Mouse (Mus musculus) embryonic facial prominence, embryonic 15.5 days (tissue): Measurements from ENCODE around the gene Rad18. TPM values are rescaled to one million over a fixed set of nuclear protein-coding genes. Genes with fewer than 3 reads are reported as not detected.

Experiments used
- ATAC-seq: fragments of 200-750 bp; cut with Nextera tagmentation; 2 replicates; pipeline ENCODE4 v1.8.0; 2017; ENCODE audit warnings: low read depth, moderate TSS enrichment; ENCODE audit not compliant: insufficient number of reproducible peaks, low FRiP score, low TSS enrichment
- H3K27ac ChIP-seq: fragments of 300-500 bp; sonication (generic); replicated peaks from 2 replicates; pipeline ENCODE4 v1.5.1; 2015; ENCODE audit warnings: mild to moderate bottlenecking, inconsistent platforms
- H3K27me3 ChIP-seq: fragments of 300-500 bp; sonication (generic); 2 replicates; pipeline ENCODE4 v1.6.1; 2015; ENCODE audit warnings: inconsistent platforms
- H3K36me3 ChIP-seq: fragments of 300-500 bp; sonication (generic); 2 replicates; pipeline ENCODE4 v1.6.1; 2015; ENCODE audit warnings: mild to moderate bottlenecking, inconsistent platforms
- H3K4me1 ChIP-seq: fragments of 300-500 bp; sonication (generic); 2 replicates; pipeline ENCODE4 v1.6.1; 2015; ENCODE audit warnings: inconsistent platforms
- H3K4me2 ChIP-seq: fragments of 300-500 bp; sonication (generic); replicated peaks from 2 replicates; pipeline ENCODE4 v1.6.1; 2015; ENCODE audit warnings: mild to moderate bottlenecking, inconsistent platforms
- H3K4me3 ChIP-seq: fragments of 300-500 bp; sonication (generic); replicated peaks from 2 replicates; pipeline ENCODE4 v1.5.1; 2015; ENCODE audit warnings: mild to moderate bottlenecking, inconsistent platforms
- H3K9ac ChIP-seq: fragments of 300-500 bp; sonication (generic); 2 replicates; pipeline ENCODE4 v1.6.1; 2015; ENCODE audit warnings: inconsistent platforms
- H3K9me3 ChIP-seq: fragments of 300-500 bp; sonication (generic); replicated peaks from 2 replicates; pipeline ENCODE4 v1.6.1; 2016; ENCODE audit warnings: inconsistent platforms
- WGBS: fragments of 180-500 bp; shearing (Covaris S2); methylation state at CpG from one replicate; pipeline ENCODE4 v1.1.7; 2015; 5-methylcytosine and 5-hydroxymethylcytosine counted together
- polyA plus RNA-seq: library from polyadenylated mRNA; unstranded; fragments of >200 nt; fragmentation: Nextera tagmentation; extraction: Ambion mirVana; gene quantifications from 2 replicates; pipeline ENCODE4 v1.2.1, GENCODE M21; 2015

Rad18 gene
- polyA plus RNA-seq: 30.2 and 30.3 TPM in 2 replicates

GRCm38 (mm10) chr6:112696056-112696950, at the start of gene Rad18:
TSS of gene Rad18 (minus strand) at chr6:112696686.
- Histone ChIP-seq H3K4me1 (peaks cover 15% of the 10 kb centered on the region), H3K4me2 (peak within 1 kb of the TSS; percentile 65), H3K27me3 (no peaks in the 10 kb centered on the region), H3K27ac (no peak within 1 kb of the TSS), H3K9me3 (no peaks in the 10 kb centered on the region), H3K36me3 (peaks cover 6% of the 10 kb centered on the region; the same call in 1 of the 2 replicates), H3K9ac (peak within 1 kb of the TSS; percentile 37), H3K4me3 (peak within 1 kb of the TSS; percentile 66)
- ATAC-seq: peak; percentile 89
- WGBS: under 1% methylated on average over 77 of the region's 77 CpGs

DNA sequence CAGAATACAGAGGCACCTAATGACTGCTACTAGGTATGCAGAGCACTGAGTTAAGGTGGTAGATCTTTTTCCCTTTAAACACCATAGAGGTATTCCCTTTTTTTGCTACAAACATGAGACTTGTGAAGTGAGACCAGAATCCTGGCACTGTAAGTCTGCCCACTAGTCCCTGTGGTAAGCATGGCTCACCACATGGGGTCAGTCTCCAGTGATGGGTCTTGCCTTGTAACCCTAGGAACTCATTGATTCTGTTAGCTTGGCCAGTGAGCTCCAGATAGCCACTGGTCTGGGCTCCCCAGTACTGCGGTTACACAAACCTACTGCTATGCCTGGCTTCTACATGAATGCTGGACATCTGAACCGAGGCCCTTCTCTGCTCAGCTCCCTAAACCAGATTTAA, 45.8 kb upstream of the Rad18 start:
- no peak for ATAC-seq
- Histone ChIP-seq H3K27ac (no peak overlapping the region), H3K9ac (no peak overlapping the region)

DNA sequence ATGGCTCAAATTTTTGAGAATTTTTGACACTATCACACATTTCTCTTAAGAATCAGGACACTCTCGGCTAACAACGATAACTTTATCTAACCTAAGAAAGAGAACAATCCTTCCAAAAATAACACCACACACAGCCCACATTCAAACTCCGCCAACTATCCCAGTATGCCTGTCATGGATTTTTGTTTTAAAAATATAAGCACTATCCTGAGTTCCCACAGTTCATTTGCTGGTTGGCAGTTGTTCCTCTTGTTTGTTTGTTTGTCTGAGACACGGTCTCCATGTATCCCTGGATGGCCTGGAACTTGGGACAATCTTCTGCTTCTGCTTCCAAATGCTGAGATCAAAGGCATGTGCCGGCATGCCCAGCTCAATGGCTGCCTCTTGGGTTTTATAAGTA, 45.3 kb upstream of the Rad18 start:
- no peak overlapping the region for H3K4me2 ChIP-seq
- no peak overlapping the region for H3K9ac ChIP-seq
- no peaks in the 10 kb centered on the region for H3K4me1 ChIP-seq
- no peak for ATAC-seq
- no peak overlapping the region for H3K4me3 ChIP-seq
- H3K27me3 ChIP-seq: no peaks in the 10 kb centered on the region
- whole genome bisulfite sequencing: 86% methylated on average over 5 of the region's 5 CpGs
- H3K27ac ChIP-seq: no peak overlapping the region
- 0 out of 2 replicates have a peak, but pooled peaks cover 25% of the 10 kb centered on the region for H3K36me3 ChIP-seq
- H3K9me3 ChIP-seq: no peaks in the 10 kb centered on the region

More for the DNA sequence above, 45.8 kb upstream of the Rad18 start:
- Histone ChIP-seq H3K27me3 (no peaks in the 10 kb centered on the region), H3K36me3 (0 out of 2 replicates have a peak, but pooled peaks cover 25% of the 10 kb centered on the region), H3K4me2 (no peak overlapping the region), H3K4me3 (no peak overlapping the region), H3K4me1 (no peaks in the 10 kb centered on the region), H3K9me3 (no peaks in the 10 kb centered on the region)
- 81% methylated on average over 2 of the region's 2 CpGs for WGBS

GRCm38 (mm10) chr6:112739635-112740034, 43.1 kb upstream of the Rad18 start:
- Histone ChIP-seq H3K4me3 (no peak overlapping the region), H3K9me3 (no peaks in the 10 kb centered on the region), H3K27ac (no peak overlapping the region), H3K27me3 (no peaks in the 10 kb centered on the region), H3K4me2 (no peak overlapping the region), H3K36me3 (peaks cover 28% of the 10 kb centered on the region), H3K4me1 (no peaks in the 10 kb centered on the region), H3K9ac (no peak overlapping the region)
- 89% methylated on average over 3 of the region's 3 CpGs for WGBS
- ATAC-seq: no peak

DNA sequence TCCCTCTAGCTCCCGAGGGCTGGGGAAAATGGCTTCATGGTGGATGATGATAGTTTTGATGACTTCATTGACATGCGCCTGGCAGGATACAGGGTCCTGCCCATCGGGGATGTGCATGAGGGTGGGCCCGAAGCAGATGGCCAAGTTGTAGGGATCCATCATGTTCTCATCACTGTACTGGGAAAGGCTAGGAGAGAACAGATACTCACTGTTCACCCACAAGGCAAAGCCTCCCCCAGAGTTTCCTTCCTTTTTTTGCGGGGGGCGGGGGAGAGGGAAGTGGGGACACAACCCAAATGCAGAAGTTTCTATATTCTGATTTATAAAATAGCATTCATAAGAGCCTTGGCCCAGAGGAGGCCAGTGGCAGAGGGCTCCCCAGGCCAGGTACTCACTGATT, 42.4 kb upstream of the Rad18 start:
- Histone ChIP-seq H3K9ac (no peak overlapping the region), H3K4me2 (no peak overlapping the region), H3K4me1 (no peaks in the 10 kb centered on the region), H3K27me3 (no peaks in the 10 kb centered on the region), H3K27ac (no peak overlapping the region), H3K36me3 (peaks cover 28% of the 10 kb centered on the region), H3K9me3 (no peaks in the 10 kb centered on the region), H3K4me3 (no peak overlapping the region)
- 85% methylated on average over 6 of the region's 6 CpGs for WGBS
- ATAC-seq: no peak

- H3K36me3 ChIP-seq: peaks cover 31% of the 10 kb centered on the region
- H3K27me3 ChIP-seq: no peaks in the 10 kb centered on the region
- no peaks in the 10 kb centered on the region for H3K9me3 ChIP-seq
- H3K9ac ChIP-seq: no peak overlapping the region
- H3K4me3 ChIP-seq: no peak overlapping the region
- no peak overlapping the region for H3K27ac ChIP-seq
- H3K4me1 ChIP-seq: no peaks in the 10 kb centered on the region
- ATAC-seq: no peak
- no peak overlapping the region for H3K4me2 ChIP-seq
- 90% methylated on average over 3 of the region's 3 CpGs for WGBS
Observed at GRCm38 (mm10) chr6:112736471-112736870, 40.0 kb upstream of the Rad18 start.

DNA sequence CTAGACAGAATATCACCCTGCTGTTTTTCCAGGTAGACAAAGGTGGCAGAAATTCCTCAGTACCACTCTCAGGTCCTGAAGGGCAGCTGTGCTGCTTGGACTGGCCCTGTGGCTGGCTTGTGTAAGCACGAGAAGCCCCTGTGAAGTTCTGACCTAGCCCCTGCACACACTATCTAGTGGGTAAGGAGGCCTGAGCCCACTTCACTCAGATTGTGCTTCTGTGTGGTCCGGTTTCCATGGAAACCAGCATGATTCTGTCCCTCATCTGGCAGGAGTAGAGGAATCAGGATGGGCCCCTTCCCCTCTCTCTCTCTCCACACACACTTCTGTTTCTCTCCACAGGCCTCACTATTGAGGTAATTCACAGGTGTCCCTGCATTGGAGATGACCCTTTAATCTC, 38.6 kb upstream of the Rad18 start:
- Histone ChIP-seq H3K27me3 (no peaks in the 10 kb centered on the region), H3K9me3 (no peaks in the 10 kb centered on the region), H3K27ac (no peak overlapping the region), H3K4me1 (no peaks in the 10 kb centered on the region), H3K4me2 (no peak overlapping the region), H3K36me3 (peaks cover 30% of the 10 kb centered on the region), H3K9ac (no peak overlapping the region), H3K4me3 (no peak overlapping the region)
- 90% methylated on average over 2 of the region's 2 CpGs for WGBS
- ATAC-seq: no peak

DNA sequence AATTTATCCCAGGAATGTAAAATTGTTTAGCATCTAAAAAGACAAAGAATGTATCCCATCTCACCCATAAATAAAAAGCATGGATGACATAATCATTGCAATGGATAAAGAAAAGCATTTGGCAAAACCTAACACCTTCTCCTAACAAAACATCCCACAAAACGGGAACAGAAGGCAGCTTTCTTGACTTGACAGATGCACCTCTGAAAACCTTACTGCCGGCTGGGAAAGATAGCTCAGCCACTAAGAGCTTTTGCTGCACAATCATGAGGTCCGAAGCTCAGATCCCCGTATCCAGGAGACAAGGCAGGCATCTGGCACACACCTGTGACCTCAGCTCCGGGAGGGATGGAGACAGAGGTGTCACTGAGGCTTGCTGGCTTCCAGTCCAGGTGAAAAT, 37.5 kb upstream of the Rad18 start:
- H3K9ac ChIP-seq: no peak overlapping the region
- no peaks in the 10 kb centered on the region for H3K27me3 ChIP-seq
- no peak overlapping the region for H3K4me3 ChIP-seq
- H3K4me1 ChIP-seq: peaks cover 7% of the 10 kb centered on the region
- no peak overlapping the region for H3K4me2 ChIP-seq
- H3K9me3 ChIP-seq: no peaks in the 10 kb centered on the region
- H3K36me3 ChIP-seq: peaks cover 21% of the 10 kb centered on the region
- ATAC-seq: no peak
- H3K27ac ChIP-seq: no peak overlapping the region
- 60% methylated on average over 5 of the region's 5 CpGs for WGBS

GRCm38 (mm10) chr6:112732434-112732833, 35.9 kb upstream of the Rad18 start:
- ATAC-seq: no peak
- WGBS: 94% methylated on average over 3 of the region's 3 CpGs
- H3K36me3 ChIP-seq: peaks cover 11% of the 10 kb centered on the region
- H3K9ac ChIP-seq: no peak overlapping the region
- no peaks in the 10 kb centered on the region for H3K9me3 ChIP-seq
- H3K4me2 ChIP-seq: no peak overlapping the region
- H3K4me1 ChIP-seq: peaks cover 12% of the 10 kb centered on the region
- H3K27me3 ChIP-seq: no peaks in the 10 kb centered on the region
- no peak overlapping the region for H3K27ac ChIP-seq
- H3K4me3 ChIP-seq: no peak overlapping the region

DNA sequence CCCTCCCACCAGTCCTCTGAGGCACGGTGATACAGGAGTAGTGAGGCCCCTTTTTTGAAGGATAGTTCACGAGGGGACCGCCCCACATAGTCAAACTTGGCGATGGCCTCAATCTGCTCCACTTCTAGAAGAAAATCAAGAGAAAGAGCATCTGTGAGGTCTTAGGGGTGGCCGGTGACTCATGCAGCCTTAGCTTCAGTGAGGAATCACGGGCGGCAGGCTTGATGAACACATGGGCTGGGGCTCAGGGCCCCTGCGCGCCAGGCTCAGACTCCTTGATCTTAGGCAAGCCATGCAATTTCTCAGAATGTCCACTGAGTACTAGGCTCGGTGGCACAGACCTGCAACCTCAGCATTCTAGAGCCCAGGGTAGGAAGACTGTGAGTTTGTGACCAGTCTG, 34.9 kb upstream of the Rad18 start:
- 92% methylated on average over 10 of the region's 10 CpGs for WGBS
- no peak for ATAC-seq
- H3K9me3 ChIP-seq: no peaks in the 10 kb centered on the region
- no peak overlapping the region for H3K9ac ChIP-seq
- H3K4me2 ChIP-seq: no peak overlapping the region
- H3K36me3 ChIP-seq: peaks cover 11% of the 10 kb centered on the region
- no peak overlapping the region for H3K4me3 ChIP-seq
- no peaks in the 10 kb centered on the region for H3K27me3 ChIP-seq
- no peak overlapping the region for H3K27ac ChIP-seq
- peaks cover 12% of the 10 kb centered on the region for H3K4me1 ChIP-seq

- Histone ChIP-seq H3K9ac (no peak overlapping the region), H3K4me3 (peak overlapping the region; percentile 32), H3K36me3 (peaks cover 3% of the 10 kb centered on the region; the same call in 1 of the 2 replicates), H3K9me3 (no peaks in the 10 kb centered on the region), H3K27me3 (no peaks in the 10 kb centered on the region), H3K27ac (peak overlapping the region; percentile 39), H3K4me1 (peaks cover 12% of the 10 kb centered on the region), H3K4me2 (peak overlapping the region; percentile 42)
- ATAC-seq: peak; percentile 80
- 2% methylated on average over 17 of the region's 17 CpGs for whole genome bisulfite sequencing
Observed at GRCm38 (mm10) chr6:112728760-112729422, 32.4 kb upstream of the Rad18 start.
